Mouse (Mus musculus): ENCODE results near the gene Lrrc55.
"Not testable (repeated sequence)": the region's sequence is repeated elsewhere in the genome, so short reads cannot be mapped to it uniquely, and the experiment has no call there.

The Lrrc55 gene

DNA sequence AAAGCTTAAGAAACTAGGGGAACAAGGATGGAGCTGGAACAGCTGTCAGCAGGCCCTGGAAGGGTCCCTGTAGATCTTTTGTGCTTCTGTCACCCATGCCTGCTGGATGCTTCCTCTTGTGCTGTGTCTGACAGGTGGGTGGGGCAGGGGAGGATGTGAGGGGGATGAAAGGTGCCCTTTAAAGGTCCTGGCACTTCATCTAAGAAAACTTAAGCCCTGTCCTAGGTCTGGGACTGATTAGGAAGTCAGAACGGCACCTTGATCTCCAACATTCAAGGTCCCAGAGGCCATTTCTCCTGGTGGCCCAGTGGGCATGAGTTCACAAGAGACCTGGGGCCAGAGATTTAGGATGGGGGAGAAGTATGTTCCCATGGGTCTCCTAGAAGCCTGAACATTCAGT, at the start of gene Lrrc55:
Lrrc55 (minus strand) TSS at position 297 of the 400 bp plus-strand sequence.
- DNase-seq, result no peak

DNA sequence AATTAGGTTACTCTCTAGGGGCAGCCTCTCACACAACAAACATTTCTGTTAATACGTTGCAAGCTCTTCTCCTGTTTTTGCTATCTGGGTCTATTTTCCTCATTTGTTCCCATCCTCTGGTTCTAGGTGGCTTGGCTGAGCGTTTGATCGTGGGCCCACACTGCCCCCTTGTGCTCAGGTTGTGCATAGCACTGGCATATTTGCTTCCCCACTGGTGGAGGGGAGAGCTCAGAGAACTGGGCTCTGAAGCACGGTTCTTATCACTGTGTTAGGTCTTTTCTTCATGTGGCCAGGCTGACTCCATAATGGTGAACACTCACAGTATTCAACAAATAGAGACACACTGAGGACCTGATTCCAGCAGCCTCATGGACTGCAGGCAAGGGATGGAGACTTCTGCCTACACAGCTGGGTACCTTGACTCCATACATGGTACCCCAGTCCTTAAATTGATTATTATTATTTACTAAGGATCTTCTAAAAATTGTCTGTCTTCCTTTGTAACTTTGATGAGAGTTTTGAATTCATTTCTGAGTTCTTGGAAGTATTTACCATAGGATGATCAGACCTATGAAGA, 49.6 kb upstream of the Lrrc55 start:
- peak; percentile 70 for DNase-seq

DNA sequence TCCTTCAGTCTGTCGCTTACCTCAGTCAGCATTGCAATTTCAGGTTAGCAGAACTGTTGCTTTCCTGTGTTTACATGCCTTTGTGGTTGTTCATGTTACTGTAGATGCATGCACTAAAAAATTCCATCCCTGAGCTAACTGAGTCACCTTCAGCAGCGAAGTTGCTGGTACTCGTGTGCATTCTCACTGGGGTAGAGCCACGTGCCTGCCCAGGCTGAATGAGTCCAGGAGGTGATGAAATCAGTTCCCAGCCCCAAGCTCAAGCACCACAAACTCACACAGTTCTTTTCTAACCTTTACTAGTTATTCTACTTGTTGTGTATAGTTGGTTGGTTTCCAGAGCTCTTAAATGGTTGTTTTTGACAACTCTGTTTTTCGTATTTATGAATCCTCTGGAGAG, 48.7 kb upstream of the Lrrc55 start:
- no peak for DNase-seq

GRCm38 (mm10) chr2:85238068-85238667, 41.2 kb upstream of the Lrrc55 start:
- DNase-seq, result no peak

DNA sequence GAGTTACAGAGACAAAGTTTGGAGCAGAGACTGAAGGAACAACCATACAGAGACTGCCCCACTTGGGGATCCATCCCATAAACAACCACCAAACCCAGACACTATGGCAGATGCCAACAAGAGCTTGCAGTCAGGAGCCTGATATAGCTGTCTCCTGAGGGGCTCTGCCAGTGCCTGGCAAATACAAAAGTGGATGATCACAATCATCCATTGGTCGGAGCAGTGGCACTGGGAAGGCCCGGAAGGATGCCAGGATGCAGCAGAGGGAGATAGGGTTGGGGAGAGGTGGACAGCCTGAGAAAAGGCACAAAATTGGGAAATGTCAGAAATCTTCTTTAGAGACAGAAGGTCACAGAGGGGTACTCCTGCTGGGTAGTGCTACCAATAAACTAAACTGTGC, 40.2 kb upstream of the Lrrc55 start:
- DNase-seq, result not testable (repeated sequence)

GRCm38 (mm10) chr2:85230771-85231511, 33.9 kb upstream of the Lrrc55 start:
- DNase-seq, result no peak

DNA sequence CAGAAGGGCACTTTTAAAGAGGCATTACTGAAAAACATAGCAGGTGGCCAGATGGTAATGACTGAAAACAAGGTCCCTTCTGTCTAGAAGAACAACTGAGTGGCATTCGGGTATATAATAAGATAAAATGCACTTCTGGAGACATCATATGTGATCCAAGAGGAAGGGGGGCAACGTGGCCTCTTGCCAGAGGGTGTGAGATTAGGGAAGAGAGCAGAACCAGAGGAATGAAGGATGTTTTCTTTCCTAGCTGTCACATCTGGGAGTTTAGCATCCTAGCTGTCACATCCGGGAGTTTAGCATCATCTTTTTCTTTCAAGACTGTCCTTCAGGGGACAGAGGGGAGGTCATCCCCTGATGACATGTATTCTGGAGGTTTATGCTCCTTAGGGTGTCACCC, 32.6 kb upstream of the Lrrc55 start:
- DNase-seq, result no peak

- DNase-seq, result no peak
Observed at GRCm38 (mm10) chr2:85227816-85228335, 30.9 kb upstream of the Lrrc55 start.

DNA sequence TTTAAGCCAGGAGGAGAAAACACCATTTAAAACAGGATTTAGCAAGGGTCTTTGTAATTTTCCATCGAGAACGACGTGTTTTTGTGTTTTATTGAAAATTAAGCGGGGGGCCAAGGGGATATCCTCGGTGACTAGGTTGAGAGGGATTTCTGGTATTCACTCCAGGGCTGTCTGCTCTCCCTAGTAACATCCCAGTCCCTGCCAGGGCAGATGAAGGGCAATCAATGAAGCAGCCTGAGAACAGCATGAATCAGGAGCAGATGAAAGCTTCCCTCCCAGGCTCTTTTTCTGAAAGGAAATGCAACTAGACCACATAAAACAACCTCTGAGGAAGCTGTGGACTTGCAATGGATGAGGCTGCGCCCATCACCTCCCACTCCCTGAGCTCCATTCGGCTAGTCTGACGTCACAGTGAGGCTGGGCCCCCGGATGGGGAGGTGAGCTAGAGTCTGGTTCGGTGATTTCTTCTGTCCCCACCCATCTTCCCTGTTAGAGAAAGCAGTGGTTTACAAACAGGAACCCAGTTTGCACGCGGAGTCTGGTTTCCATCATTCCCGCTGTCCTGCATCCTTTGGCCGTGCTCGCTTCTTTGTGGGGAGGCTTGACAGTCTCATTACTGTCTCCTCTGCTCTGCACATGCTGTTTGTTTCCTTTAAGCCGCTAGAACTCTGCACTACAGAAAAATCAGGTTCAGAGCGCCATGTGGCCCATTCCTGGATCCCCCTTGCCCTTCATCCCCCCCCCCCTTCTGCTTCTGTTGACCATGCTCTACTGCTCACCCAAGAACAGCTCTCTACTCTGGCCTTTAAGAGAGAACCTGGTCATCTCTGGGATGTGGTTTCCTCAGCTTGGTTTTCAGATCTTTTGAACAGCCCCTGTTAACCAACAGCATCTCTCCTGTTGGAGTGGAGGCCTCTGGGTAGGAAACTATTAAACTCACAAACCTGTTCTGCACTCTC, 27.5 kb upstream of the Lrrc55 start:
- peak; percentile 6 for DNase-seq

- DNase-seq, result no peak
Observed at GRCm38 (mm10) chr2:85216606-85217005, 19.6 kb upstream of the Lrrc55 start.

- no peak for DNase-seq
Observed at GRCm38 (mm10) chr2:85213746-85214145, 16.7 kb upstream of the Lrrc55 start.

GRCm38 (mm10) chr2:85209301-85209700, 12.3 kb upstream of the Lrrc55 start:
- no peak for DNase-seq

DNA sequence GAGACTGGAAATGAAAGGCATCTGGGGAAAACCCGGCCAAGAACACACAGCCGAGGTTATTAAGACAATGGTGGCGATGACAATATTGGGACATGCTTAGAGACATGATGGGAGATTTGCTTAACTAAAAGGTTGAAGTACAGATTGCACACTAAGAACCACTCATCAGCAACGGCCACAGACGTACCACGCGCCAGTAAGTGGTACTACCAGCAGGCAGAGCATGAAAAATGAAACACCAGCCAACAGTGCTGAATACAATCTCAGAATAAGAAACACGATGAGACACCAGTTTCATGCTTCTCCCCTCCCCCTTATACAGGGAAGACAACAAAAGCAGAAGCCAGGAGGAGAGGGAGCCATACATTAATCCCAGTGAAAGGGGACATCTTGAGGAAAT, 8.2 kb upstream of the Lrrc55 start:
- DNase-seq, result no peak

DNA sequence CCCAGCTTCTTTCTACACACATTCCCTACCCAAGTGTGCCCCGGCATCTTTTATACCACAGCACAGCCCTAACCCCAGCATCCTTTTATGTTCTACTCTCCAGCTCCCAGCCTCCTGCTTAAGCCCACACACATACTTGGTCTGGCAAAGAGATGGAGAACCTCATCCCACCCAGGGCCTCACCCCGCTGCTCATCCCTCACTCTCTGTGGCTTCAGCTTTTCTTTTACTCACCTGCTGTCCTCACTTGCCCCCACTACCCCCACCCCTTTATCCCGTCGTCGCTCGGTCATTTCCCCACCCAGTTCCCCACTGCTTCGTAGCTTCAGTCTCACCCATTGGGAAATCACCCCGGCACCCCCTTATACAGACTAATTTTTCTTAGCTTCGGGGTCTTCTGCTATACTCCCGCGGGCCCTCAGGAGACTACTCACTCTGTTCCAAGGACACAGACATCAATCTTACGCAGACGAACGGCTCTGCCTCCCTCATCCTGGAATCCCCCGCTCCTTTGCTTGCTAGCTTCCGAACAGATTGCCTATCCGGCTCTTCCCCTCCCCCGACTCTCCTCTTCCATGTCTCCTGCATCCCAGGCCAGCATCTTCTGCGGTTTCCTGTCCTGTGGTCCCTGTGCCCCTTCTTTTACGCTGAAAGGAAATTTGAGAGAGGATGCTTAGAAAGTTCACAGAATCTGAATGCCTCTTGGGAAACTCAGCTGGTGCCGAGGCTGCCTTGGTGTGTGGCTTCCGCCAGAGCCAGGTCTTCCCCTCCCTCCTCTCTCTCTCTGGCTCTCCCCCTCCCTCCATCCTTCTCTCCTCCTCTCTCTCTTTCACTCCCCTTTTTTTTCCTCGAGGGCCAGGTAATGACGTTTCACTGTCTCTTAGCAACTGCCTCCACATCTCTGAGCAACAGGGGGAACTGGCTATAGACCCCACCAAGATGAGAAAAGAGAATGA, 1.3 kb upstream of the Lrrc55 start:
- no peak for DNase-seq

GRCm38 (mm10) chr2:85194566-85194965, 2.4 kb downstream of the Lrrc55 start:
- no peak for DNase-seq

GRCm38 (mm10) chr2:85187582-85188151, 9.3 kb downstream of the Lrrc55 start:
- no peak for DNase-seq

GRCm38 (mm10) chr2:85178139-85178800, 18.7 kb downstream of the Lrrc55 start:
- no peak for DNase-seq

DNA sequence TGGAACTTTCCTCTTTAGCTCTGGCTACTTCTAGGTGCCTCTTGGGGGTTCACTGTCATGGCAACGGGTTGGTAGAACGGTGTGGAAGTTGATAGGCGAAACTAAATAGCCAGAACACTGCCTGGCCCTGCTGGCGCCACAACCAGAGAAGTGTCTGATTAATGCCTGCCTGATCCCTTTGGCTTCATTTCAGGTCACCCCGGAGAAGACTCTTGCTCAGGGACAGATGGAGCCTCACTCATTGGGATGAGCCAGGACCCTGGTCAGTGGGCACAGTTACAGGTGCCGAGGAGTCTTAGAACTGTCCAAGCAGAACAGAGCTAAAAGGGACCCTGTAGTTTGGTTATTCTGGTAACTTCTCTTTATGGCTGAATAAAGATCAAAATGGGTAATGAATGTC, 23.5 kb downstream of the Lrrc55 start:
- DNase-seq, result no peak

GRCm38 (mm10) chr2:85172763-85173103, 24.3 kb downstream of the Lrrc55 start:
- DNase-seq, result no peak

GRCm38 (mm10) chr2:85172071-85172762, 24.8 kb downstream of the Lrrc55 start:
- DNase-seq, result no peak
